9 mouse cellular contexts compared by ENCODE assay signal in genomic region chr1:52489538-52490181, GRCm38 (mm10). TPM values are rescaled to one million over a fixed set of nuclear protein-coding genes. Genes with fewer than 3 reads are reported as not detected.
DNase-seq lines count a peak whose midpoint lies in the region; ATAC-seq and TF ChIP-seq lines count a peak whose summit lies in the region.
"Had no signal": no experiment of that assay in that cellular context is flagged by ENCODE, and none has a peak within 500 bp of the region (broad histone marks: within the 10 kb centered on the region; RNA-seq: fewer than 3 reads in every experiment).

No protein-coding gene starts in this region.

- H3K36me3 ChIP-seq in hindbrain, embryonic 13.5 days, result peaks cover 6% of the 10 kb centered on the region
- no peaks in the 10 kb centered on the region for H3K36me3 ChIP-seq in hindbrain, embryonic 12.5 days
- no peaks in the 10 kb centered on the region for H3K36me3 ChIP-seq in ES-Bruce4 (ENCODE audit: control insufficient read depth, insufficient read depth, low read length, poor library complexity, severe bottlenecking)
- H3K36me3 ChIP-seq in midbrain, postnatal 0 days (ENCODE audit: insufficient read depth, low read length), result no peaks in the 10 kb centered on the region

- ATAC-seq in hindbrain, embryonic 13.5 days (ENCODE audit: low FRiP score), result peak; percentile 46; the same call in 1 of the 2 replicates
- ATAC-seq in hindbrain, embryonic 12.5 days (ENCODE audit: low FRiP score), result no peak
- ATAC-seq in granulocyte monocyte progenitor cell, adult 5-6 weeks (replicated peaks; ENCODE audit: poor library complexity, severe bottlenecking), result peak; percentile 55
- no peak for ATAC-seq in midbrain, postnatal 0 days (ENCODE audit: low FRiP score)

- no peak for TF ChIP-seq CTCF in ES-Bruce4 (IDR thresholded peaks at IDR 0.05; ENCODE audit: low read depth, low read length)
- TF ChIP-seq CTCF in midbrain, postnatal 0 days (IDR thresholded peaks at IDR 0.05), result peak; percentile 49

- H3K4me2 ChIP-seq in hindbrain, embryonic 13.5 days, result no peak overlapping the region
- H3K4me2 ChIP-seq in hindbrain, embryonic 12.5 days (replicated peaks), result no peak overlapping the region
- no peak overlapping the region for H3K4me2 ChIP-seq in midbrain, postnatal 0 days (ENCODE audit: low read depth, low read length, poor library complexity, severe bottlenecking)
- H3K4me2 ChIP-seq: hindbrain, embryonic 15.5 days had no signal

- no peak for TF ChIP-seq POLR2A in ES-Bruce4 (IDR thresholded peaks at IDR 0.05; ENCODE audit: insufficient read depth, low read length)

- H3K27me3 ChIP-seq in hindbrain, embryonic 13.5 days, result no peaks in the 10 kb centered on the region
- no peaks in the 10 kb centered on the region for H3K27me3 ChIP-seq in hindbrain, embryonic 12.5 days
- no peaks in the 10 kb centered on the region for H3K27me3 ChIP-seq in ES-Bruce4 (ENCODE audit: control insufficient read depth, insufficient read depth, low read length, poor library complexity, severe bottlenecking)
- H3K27me3 ChIP-seq in midbrain, postnatal 0 days (ENCODE audit: insufficient read depth, low read length), result no peaks in the 10 kb centered on the region
- H3K27me3 ChIP-seq: hindbrain, embryonic 15.5 days had no signal

- TF ChIP-seq EP300 in ES-Bruce4 (IDR thresholded peaks at IDR 0.05; ENCODE audit: insufficient read depth, low read depth, low read length), result no peak

- 65% methylated on average over 7 of the region's 7 CpGs for WGBS in hindbrain, embryonic 13.5 days
- 65% methylated on average over 7 of the region's 7 CpGs for WGBS in hindbrain, embryonic 12.5 days
- WGBS in midbrain, postnatal 0 days, result 73% methylated on average over 7 of the region's 7 CpGs

- no peak overlapping the region for H3K9ac ChIP-seq in hindbrain, embryonic 13.5 days
- H3K9ac ChIP-seq in hindbrain, embryonic 12.5 days, result no peak overlapping the region
- H3K9ac ChIP-seq in ES-Bruce4 (ENCODE audit: low read depth, poor library complexity, severe bottlenecking), result peak overlapping the region; percentile 52; the same call in 1 of the 2 replicates
- H3K9ac ChIP-seq in midbrain, postnatal 0 days (replicated peaks; ENCODE audit: low read length, poor library complexity, severe bottlenecking), result no peak overlapping the region
- H3K9ac ChIP-seq: hindbrain, embryonic 15.5 days had no signal

- H3K9me3 ChIP-seq in hindbrain, embryonic 13.5 days, result 0 out of 2 replicates have a peak, but pooled peaks cover 4% of the 10 kb centered on the region
- no peaks in the 10 kb centered on the region for H3K9me3 ChIP-seq in hindbrain, embryonic 12.5 days (replicated peaks)
- no peaks in the 10 kb centered on the region for H3K9me3 ChIP-seq in ES-Bruce4 (replicated peaks; ENCODE audit: control insufficient read depth, insufficient read depth, low read length, poor library complexity, severe bottlenecking)
- no peaks in the 10 kb centered on the region for H3K9me3 ChIP-seq in midbrain, postnatal 0 days (ENCODE audit: low read length)
- H3K9me3 ChIP-seq: hindbrain, embryonic 15.5 days had no signal

- H3K4me1 ChIP-seq in hindbrain, embryonic 13.5 days (replicated peaks), result no peaks in the 10 kb centered on the region
- H3K4me1 ChIP-seq in hindbrain, embryonic 12.5 days, result no peaks in the 10 kb centered on the region
- no peaks in the 10 kb centered on the region for H3K4me1 ChIP-seq in ES-Bruce4 (ENCODE audit: control insufficient read depth, insufficient read depth, low read length)
- no peaks in the 10 kb centered on the region for H3K4me1 ChIP-seq in midbrain, postnatal 0 days (ENCODE audit: insufficient read depth, low read length)
- H3K4me1 ChIP-seq: hindbrain, embryonic 15.5 days had no signal

- H3K4me3 ChIP-seq in hindbrain, embryonic 13.5 days, result no peak overlapping the region
- no peak overlapping the region for H3K4me3 ChIP-seq in hindbrain, embryonic 12.5 days
- no peak overlapping the region; the same call in 1 of the 2 replicates for H3K4me3 ChIP-seq in ES-Bruce4 (ENCODE audit: low read depth, low read length)
- no peak overlapping the region for H3K4me3 ChIP-seq in midbrain, postnatal 0 days (ENCODE audit: low read depth, low read length)
- H3K4me3 ChIP-seq: hindbrain, embryonic 15.5 days had no signal

- no peak overlapping the region for H3K27ac ChIP-seq in hindbrain, embryonic 13.5 days
- no peak overlapping the region for H3K27ac ChIP-seq in hindbrain, embryonic 12.5 days
- no peak overlapping the region for H3K27ac ChIP-seq in ES-Bruce4 (ENCODE audit: insufficient read depth, low read length)
- H3K27ac ChIP-seq in midbrain, postnatal 0 days (ENCODE audit: low read depth, low read length), result no peak overlapping the region
- H3K27ac ChIP-seq: hindbrain, embryonic 15.5 days had no signal

- DNase-seq in midbrain, postnatal 0 days (ENCODE audit: low spot score), result peak; percentile 36
- no peak for DNase-seq in frontal cortex, postnatal 10 days (ENCODE audit: low spot score in 2 of 2)
- DNase-seq in urinary bladder, postnatal 4 days (ENCODE audit: low spot score in 2 of 2), result no peak
- no peak for DNase-seq in right cerebral cortex, postnatal 36 days (ENCODE audit: low spot score in 2 of 2)

RNA-seq across cellular contexts. Expression of gene Nab1, which starts 10.8 kb away (rescaled TPM):
- 8.9 and 9.2 TPM in 2 replicates for polyA plus RNA-seq in hindbrain, embryonic 13.5 days (2015; fragmentation: Nextera tagmentation; extraction: Ambion mirVana)
- 12.2 and 12.5 TPM in 2 replicates for polyA plus RNA-seq in hindbrain, embryonic 12.5 days (2016; fragmentation: Nextera tagmentation; extraction: Ambion mirVana)
- 11.2 and 12.0 TPM in 2 replicates for polyA plus RNA-seq in ES-Bruce4 (2011; ENCODE audit: insufficient read depth, insufficient read length, low read depth, missing spikeins)
- total RNA-seq in granulocyte monocyte progenitor cell, adult 5-6 weeks (2014; fragmentation: Nextera tagmentation), result 27.4 and 30.8 TPM in 2 replicates
- 28.0 and 35.1 TPM in 2 replicates for total RNA-seq in granulocyte monocyte progenitor cell, adult 5-6 weeks (2017)
- 11.0 and 14.5 TPM in 2 replicates for total RNA-seq in midbrain, postnatal 0 days (2014; rRNA removed)
- polyA plus RNA-seq in midbrain, postnatal 0 days (2015; fragmentation: Nextera tagmentation; extraction: Ambion mirVana), result 4.9 and 5.9 TPM in 2 replicates

Comparison
In these comparisons a context has a peak if more than half of its experiments do, and no peak if none do; other contexts are left out.
1. ATAC-seq: peak in hindbrain, embryonic 13.5 days (single experiment) and granulocyte monocyte progenitor cell, adult 5-6 weeks (single experiment); none in hindbrain, embryonic 12.5 days (single experiment) and midbrain, postnatal 0 days (single experiment).